Mouse (Mus musculus): ENCODE measurements around the gene Thpo.

Thpo gene

GRCm38 (mm10) chr16:20705786-20706185 lies 28.5 kb downstream of the Thpo start:
- no peak for DNase-seq (ENCODE audit: low read depth, low spot score)

GRCm38 (mm10) chr16:20703699-20704400 lies 30.5 kb downstream of the Thpo start:
- no peak for DNase-seq (ENCODE audit: low read depth, low spot score)

DNA sequence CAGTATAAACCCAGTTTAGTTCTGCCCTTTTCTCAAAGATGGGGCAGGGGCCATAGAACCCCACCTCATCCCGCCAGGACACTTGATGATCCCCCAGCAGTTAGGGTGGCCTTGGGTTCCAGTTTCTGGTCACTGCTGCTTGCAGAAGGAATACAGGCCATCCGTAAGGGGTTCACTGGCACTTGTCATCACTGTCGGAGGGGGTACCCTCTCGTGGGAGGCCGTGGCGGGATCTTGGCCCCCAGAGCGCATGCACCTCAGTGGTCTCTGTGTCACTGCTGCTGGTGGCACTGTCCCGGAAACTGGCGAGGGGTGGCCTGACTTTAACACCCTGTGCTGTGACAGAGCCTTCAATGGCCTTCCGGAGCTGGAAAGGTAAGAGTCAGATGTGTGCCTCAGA lies 31.2 kb downstream of the Thpo start:
- DNase-seq (ENCODE audit: low read depth, low spot score) = no peak

- peak; percentile 89 for DNase-seq (ENCODE audit: low read depth, low spot score)
Observed at GRCm38 (mm10) chr16:20702522-20702893, 31.8 kb downstream of the Thpo start.

DNA sequence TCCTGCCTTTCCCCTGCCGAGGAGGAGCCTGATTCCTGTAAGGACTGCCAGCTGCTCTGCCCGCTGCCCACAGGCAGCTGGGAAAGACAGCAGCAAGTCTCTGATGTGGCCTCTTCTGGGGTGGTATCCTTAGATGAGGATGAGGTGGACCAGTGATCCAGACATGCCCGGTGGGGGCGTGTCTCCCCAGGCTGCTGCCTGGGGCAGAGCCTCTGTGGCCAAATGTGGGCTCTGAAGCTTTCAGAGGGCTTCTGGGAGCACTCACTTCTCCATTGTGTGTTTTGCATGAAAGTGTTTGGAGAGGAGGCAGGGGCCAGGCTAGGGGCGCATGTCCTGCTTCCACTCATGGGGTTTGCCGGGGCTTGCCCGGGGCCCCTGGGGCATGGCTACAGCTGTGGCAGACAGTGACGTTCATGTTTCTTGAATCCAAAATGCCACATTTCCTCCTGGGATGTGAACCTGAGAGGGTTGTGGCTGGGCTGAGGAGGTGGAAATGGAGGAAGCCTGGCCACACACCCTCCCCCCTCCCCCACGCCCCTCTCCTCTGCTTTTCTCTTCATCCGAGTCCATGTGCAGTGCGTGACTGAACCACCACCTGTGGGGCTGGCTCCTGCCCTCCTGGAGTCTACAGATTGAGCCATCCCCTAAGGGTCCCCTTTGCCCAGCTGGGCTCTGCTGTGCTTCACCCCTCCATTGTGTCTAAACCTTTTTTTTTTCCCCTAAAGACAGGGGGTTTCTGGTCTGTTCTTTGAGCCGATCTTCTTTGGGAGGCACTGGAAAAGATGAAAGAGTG lies 32.4 kb downstream of the Thpo start:
- DNase-seq (ENCODE audit: low read depth, low spot score) = peak; percentile 64

DNA sequence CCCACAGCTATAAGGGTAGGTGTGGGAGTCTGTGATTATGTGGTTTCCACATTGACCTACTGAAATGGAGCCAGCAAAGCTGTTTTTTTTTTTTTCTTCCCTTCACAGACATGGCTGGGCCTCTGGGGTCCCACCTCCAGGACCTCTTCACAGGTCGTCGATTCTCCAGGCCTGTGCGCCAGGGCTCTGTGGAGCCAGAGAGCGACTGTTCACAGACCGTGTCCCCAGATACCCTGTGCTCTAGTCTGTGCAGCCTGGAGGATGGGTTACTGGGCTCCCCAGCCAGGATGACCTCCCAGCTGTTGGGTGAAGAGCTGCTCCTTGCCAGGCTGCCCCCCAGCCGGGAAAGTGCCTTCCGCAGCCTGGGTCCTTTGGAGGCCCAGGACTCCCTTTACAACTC lies 33.0 kb downstream of the Thpo start:
- no peak for DNase-seq (ENCODE audit: low read depth, low spot score)

DNA sequence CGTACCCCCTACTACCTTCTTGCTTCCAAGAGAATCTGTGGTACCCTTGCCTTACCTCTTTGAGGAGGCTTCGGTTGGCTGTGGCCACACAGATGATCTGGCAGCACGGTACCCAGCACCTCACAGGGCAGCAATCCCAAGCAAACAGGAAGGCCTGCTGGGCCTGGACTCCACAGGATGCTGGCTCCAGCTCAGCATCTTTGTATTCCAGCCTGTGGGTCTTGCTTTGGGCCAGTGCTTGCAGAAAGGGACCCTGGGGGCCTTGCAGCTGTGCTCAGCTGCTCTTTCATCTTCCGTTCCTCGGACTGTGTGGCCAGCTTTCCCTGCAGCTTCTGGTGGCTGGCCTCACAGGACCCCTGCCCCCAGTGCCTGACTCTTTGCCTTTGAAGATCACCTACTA lies 34.3 kb downstream of the Thpo start:
- no peak for DNase-seq (ENCODE audit: low read depth, low spot score)

- no peak for DNase-seq (ENCODE audit: low read depth, low spot score)
Observed at GRCm38 (mm10) chr16:20699266-20699665, 35.0 kb downstream of the Thpo start.

- DNase-seq (ENCODE audit: low read depth, low spot score) = peak; percentile 75
Observed at GRCm38 (mm10) chr16:20695622-20696323, 38.5 kb downstream of the Thpo start.

DNA sequence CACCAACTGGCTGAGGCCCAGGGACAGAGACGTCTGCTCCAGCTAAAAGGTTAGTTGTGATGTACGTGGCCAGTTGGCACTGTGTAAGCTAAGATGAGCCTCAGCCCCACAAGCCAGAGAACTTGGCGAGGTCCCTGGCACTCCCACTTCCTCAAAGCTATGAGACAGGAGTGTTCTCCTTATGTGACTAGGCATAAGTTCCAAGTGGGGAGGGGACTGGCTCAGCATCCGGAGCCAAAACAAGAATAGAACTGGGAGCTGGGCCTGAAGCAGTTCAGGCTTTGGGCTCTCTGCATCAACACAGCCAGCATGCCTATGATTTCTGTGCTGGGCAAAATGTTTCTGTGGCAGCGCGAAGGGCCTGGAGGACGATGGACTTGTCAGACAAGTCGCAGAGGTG lies 39.5 kb downstream of the Thpo start:
- DNase-seq (ENCODE audit: low read depth, low spot score) = no peak

DNA sequence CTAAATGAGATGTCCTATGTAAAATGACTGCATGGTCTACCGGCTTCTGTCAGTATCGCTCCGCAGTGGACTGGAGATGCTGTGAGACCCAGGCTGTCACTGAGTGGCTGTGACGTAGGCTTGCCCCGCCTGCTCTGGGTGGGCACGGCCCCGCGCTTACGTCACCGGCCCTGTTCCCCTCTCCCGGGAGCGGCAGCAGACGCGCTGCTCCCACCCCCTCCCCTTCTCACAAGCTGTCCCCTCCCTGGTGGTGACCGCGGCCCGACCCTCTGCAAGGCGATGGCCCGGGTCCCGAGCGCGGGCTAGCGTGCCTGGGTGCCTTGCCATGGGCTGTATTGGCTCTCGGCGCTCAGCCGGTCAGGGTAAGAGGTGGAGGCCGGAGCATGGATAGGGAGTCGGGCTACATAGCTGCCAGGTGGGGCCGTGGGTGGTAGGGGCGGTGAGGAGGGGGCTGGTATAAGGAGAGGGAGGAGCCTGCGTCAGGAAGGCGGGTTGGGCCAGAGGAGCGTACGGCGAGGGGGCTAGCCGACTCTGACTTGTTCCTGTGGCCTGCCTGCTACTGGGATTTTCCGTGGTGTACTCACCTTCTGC lies 41.1 kb downstream of the Thpo start, which contains the start of gene Fam131a:
Gene Fam131a (plus strand): TSS at position 131 of the 591 bp plus-strand sequence.
- peak; percentile 85 for DNase-seq (ENCODE audit: low read depth, low spot score)

DNA sequence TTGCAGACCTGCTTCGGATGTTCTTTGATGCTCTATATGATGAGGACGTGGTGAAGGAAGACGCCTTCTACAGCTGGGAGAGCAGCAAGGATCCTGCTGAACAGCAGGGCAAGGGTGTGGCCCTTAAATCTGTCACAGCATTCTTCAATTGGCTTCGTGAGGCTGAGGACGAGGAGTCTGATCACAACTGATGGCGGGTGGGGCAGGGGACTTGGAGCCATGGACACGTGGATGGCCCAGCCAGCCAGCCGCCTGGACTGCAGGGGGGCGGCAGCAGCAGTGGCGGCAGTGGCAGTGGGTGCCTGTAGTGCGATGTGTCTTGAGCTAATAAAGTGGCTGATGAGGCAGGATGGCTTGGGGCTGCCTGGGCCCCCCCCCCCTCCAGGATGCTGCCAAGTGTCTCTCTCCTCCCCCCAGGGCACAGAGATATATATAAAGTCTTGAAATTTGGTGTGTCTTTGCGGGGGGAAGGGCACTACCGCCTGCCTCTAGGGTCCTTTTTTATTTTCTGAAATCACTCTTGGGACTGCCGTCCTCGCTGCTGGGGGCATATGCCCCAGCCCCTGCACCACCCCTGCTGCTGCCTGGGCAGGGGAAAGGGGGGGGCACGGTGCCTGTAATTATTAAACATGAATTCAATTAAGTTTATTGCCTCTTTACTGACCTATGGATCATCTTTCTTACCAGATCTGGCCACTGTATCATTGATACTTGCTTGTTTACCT lies 41.9 kb downstream of the Thpo start:
- DNase-seq (ENCODE audit: low read depth, low spot score) = peak; percentile 68

GRCm38 (mm10) chr16:20691617-20692016 lies 42.7 kb downstream of the Thpo start:
- DNase-seq (ENCODE audit: low read depth, low spot score) = no peak

DNA sequence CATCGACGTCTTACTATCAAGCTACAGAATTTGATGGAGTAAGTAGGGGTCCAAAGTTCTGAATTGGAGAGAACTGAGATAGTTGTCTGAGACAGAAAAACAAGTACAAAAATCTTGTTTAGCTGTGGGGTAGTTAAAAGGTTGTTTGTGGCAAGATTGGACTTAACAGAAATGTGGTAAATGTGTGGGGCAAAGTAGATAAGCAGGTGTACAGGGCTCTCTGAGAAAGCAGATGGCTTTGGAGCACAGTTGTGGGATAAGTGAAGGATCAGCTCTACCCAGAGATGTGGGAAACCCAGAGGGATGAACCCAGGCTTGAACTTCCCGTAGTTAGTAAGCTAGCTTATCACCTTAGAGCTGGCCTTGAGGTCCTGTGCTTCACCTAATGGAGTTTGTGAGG lies 43.5 kb downstream of the Thpo start:
- DNase-seq (ENCODE audit: low read depth, low spot score) = no peak

DNA sequence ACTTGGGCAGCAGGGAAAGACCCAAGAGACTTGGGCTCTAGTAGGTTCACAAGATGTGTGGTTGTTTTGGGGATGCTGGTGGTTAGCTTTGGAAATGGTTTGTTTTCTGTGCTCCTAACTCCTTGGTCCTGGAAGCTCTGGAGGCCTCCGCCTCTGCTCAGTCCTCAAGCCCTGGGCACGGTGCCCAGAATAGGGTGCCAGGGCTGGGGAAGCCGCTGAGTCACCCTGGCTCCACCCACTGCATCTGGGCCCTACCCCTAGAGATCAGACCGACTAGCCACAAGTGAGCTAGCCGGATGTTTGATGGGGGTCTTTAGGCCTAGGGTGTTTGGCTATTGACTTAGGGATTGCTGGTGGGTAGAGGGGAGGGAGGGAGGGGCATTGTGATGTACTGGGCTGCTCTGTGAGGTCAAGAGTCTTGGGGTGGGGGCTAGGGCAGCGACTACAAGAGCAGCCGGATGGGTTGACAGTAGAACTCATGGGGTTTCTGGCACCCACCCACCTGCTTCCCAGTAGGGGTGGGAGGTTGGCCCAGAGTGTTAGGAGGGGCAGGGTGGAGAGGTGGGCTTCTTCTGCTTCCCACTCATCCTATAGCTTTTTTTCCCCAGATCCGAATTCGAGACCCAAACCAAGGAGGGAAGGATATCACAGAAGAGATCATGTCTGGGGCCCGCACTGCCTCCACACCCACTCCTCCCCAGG lies 56.2 kb downstream of the Thpo start:
- DNase-seq (ENCODE audit: low read depth, low spot score) = no peak

DNA sequence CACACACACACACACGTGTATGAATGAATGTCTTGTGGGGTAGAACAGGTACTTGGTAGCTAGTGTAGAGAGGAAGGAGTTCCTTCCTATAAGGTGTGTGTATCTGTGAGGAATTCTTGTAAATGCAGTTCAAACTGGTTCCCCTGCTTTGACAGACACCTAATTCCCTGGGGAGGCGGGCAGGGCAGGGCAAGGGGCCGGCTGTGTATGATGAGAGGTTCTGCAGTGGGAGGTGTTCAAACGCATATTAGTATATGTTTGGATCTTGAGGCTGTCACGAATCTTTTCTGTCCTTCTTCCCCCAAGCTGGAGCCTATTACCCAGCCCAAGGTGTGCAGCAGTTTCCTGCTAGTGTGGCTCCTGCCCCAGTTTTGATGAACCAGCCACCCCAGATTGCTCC lies 56.9 kb downstream of the Thpo start:
- DNase-seq (ENCODE audit: low read depth, low spot score) = peak; percentile 56

- peak; percentile 36 for DNase-seq (ENCODE audit: low read depth, low spot score)
Observed at GRCm38 (mm10) chr16:20676702-20677101, 57.6 kb downstream of the Thpo start.

GRCm38 (mm10) chr16:20675213-20675612 lies 59.1 kb downstream of the Thpo start:
- DNase-seq (ENCODE audit: low read depth, low spot score) = no peak

Measured in ZHBTc4 (cell line).